Mouse (Mus musculus) intestine, embryonic 16.5 days (tissue): ENCODE data around the gene Mindy4. TPM values are rescaled to one million over a fixed set of nuclear protein-coding genes. Genes with fewer than 3 reads are reported as not detected.
A peak's percentile ranks its signal among the peaks of the same experiment; 100 is the strongest.

Experiments used
- ATAC-seq: fragments of 200-750 bp; cut with Nextera tagmentation; 2 replicates; pipeline ENCODE4 v1.8.0; 2017; ENCODE audit warnings: moderate TSS enrichment, moderate library complexity
- H3K27ac ChIP-seq: fragments of 300-500 bp; sonication (generic); 2 replicates; pipeline ENCODE4 v1.5.1; 2014; ENCODE audit warnings: mild to moderate bottlenecking, low read length
- H3K27me3 ChIP-seq: fragments of 300-500 bp; sonication (generic); replicated peaks from 2 replicates; pipeline ENCODE4 v1.6.1; 2014; ENCODE audit warnings: low read length, control low read depth, mixed read lengths; ENCODE audit not compliant: control insufficient read depth, insufficient read depth
- H3K36me3 ChIP-seq: fragments of 300-500 bp; sonication (generic); 2 replicates; pipeline ENCODE4 v1.6.1; 2014; ENCODE audit warnings: low read length, control low read depth; ENCODE audit not compliant: control insufficient read depth, insufficient read depth
- H3K4me1 ChIP-seq: fragments of 300-500 bp; sonication (generic); 2 replicates; pipeline ENCODE4 v1.6.1; 2014; ENCODE audit warnings: low read length, control low read depth, mixed read lengths; ENCODE audit not compliant: control insufficient read depth, insufficient read depth
- H3K4me2 ChIP-seq: fragments of 300-500 bp; sonication (generic); 2 replicates; pipeline ENCODE4 v1.6.1; 2014; ENCODE audit warnings: low read depth, low read length, control low read depth
- H3K4me3 ChIP-seq: fragments of 300-500 bp; sonication (generic); 2 replicates; pipeline ENCODE4 v1.5.1; 2014; ENCODE audit warnings: mild to moderate bottlenecking, low read length
- H3K9ac ChIP-seq: fragments of 300-500 bp; sonication (generic); 2 replicates; pipeline ENCODE4 v1.6.1; 2014; ENCODE audit warnings: low read depth, low read length
- H3K9me3 ChIP-seq: fragments of 300-500 bp; sonication (generic); 2 replicates; pipeline ENCODE4 v1.6.1; 2016; ENCODE audit warnings: low read length, control low read depth; ENCODE audit not compliant: control insufficient read depth
- WGBS: fragments of 180-500 bp; shearing (Covaris S2); extraction: QIAGEN DNeasy Blood & Tissue Kit; methylation state at CpG from one replicate; pipeline ENCODE4 v1.1.7; 2014; 5-methylcytosine and 5-hydroxymethylcytosine counted together
- polyA plus RNA-seq: library from polyadenylated mRNA; unstranded; fragments of >200 nt; fragmentation: Nextera tagmentation; extraction: Ambion mirVana; gene quantifications from 2 replicates; pipeline ENCODE4 v1.2.1, GENCODE M21; 2015

Gene Mindy4
- polyA plus RNA-seq, 1 experiment from 2014 or later, result 5.8 TPM

- Histone ChIP-seq H3K9ac (no peak overlapping the region), H3K36me3 (no peaks in the 10 kb centered on the region), H3K4me2 (no peak overlapping the region), H3K4me1 (peaks cover 9% of the 10 kb centered on the region; the same call in 1 of the 2 replicates), H3K27me3 (no peaks in the 10 kb centered on the region), H3K9me3 (0 out of 2 replicates have a peak, but pooled peaks cover 4% of the 10 kb centered on the region), H3K4me3 (no peak overlapping the region), H3K27ac (no peak overlapping the region)
- 59% methylated on average over 4 of the region's 4 CpGs for WGBS
- peak; percentile 22; the same call in 1 of the 2 replicates for ATAC-seq
These were observed 75.3 kb downstream of the Mindy4 start for GRCm38 (mm10) chr6:55278520-55278919.

DNA sequence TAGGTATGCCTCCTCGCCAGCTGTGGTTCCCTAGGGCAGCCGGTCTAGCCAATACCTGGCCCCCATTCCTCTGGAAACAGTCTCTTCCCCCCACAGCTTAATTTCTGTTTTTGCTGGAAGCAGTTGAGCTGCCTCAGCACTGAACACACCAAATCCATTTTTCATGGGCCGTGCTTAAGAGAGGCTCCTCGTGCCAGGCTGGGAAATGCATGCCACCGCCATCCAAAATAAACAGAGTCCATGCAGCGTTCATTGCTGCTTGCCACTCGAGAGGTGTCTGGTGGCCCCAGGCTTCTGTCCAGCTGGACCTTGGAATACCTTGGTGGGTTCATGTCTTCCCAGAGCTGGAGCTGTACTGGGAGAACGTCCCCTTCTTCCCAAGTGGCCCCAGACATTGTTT is 77.8 kb downstream of the Mindy4 start:
- Histone ChIP-seq H3K4me3 (no peak overlapping the region), H3K9me3 (0 out of 2 replicates have a peak, but pooled peaks cover 8% of the 10 kb centered on the region), H3K36me3 (no peaks in the 10 kb centered on the region), H3K4me1 (peaks cover 9% of the 10 kb centered on the region; the same call in 1 of the 2 replicates), H3K27me3 (no peaks in the 10 kb centered on the region), H3K27ac (no peak overlapping the region), H3K4me2 (no peak overlapping the region), H3K9ac (no peak overlapping the region)
- whole genome bisulfite sequencing, result 85% methylated on average over 8 of the region's 8 CpGs
- no peak for ATAC-seq

DNA sequence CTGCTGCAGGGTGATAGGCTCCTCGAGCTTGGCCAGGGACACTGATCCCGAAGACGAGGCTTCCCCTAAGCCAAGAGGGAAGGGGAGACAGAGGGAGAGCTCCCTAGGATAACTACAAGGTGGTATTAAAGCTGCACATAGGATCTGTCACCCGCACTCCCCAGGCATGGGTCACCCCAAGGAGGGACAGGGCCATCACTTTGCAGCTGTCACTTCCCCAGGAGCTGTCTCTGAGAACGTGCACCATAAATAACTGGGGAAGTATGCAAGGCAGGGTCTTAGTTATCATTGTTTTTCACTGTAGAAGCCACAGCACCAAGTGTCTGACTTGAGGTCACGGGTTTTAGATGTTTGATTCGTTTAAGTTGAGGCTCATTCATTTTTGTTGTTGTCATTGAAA is 78.5 kb downstream of the Mindy4 start:
- Histone ChIP-seq H3K4me3 (no peak overlapping the region), H3K27ac (no peak overlapping the region), H3K36me3 (no peaks in the 10 kb centered on the region), H3K9ac (no peak overlapping the region), H3K4me1 (peaks cover 9% of the 10 kb centered on the region; the same call in 1 of the 2 replicates), H3K4me2 (no peak overlapping the region), H3K9me3 (0 out of 2 replicates have a peak, but pooled peaks cover 8% of the 10 kb centered on the region), H3K27me3 (no peaks in the 10 kb centered on the region)
- ATAC-seq, result no peak
- 81% methylated on average over 7 of the region's 7 CpGs for WGBS

DNA sequence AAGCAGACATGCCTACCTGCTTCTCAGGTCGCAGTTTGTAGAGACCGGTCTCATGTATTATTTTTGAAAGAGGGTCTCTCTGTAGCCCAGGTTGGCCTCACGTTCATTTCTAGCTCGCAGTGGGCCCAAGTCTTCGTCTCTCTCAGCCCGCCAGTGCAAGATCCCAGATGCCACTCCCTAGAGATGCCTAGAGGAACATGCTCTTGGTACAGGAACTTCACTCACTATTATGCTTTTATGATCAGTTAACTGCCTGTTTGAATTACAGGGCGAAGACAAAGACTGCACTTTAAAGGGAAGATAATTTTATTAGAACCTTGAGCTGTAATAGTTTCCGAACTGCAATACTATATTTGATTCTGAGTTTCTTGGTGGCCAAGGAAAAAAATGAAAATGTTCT is 79.2 kb downstream of the Mindy4 start:
- Histone ChIP-seq H3K9me3 (0 out of 2 replicates have a peak, but pooled peaks cover 8% of the 10 kb centered on the region), H3K27me3 (no peaks in the 10 kb centered on the region), H3K27ac (no peak overlapping the region), H3K36me3 (no peaks in the 10 kb centered on the region), H3K4me3 (no peak overlapping the region), H3K9ac (no peak overlapping the region), H3K4me1 (peaks cover 8% of the 10 kb centered on the region; the same call in 1 of the 2 replicates), H3K4me2 (no peak overlapping the region)
- ATAC-seq, result peak; percentile 73
- 78% methylated on average over 8 of the region's 8 CpGs for WGBS

GRCm38 (mm10) chr6:55285218-55285617 is 82.0 kb downstream of the Mindy4 start:
- Histone ChIP-seq H3K27ac (no peak overlapping the region), H3K27me3 (no peaks in the 10 kb centered on the region), H3K4me2 (no peak overlapping the region), H3K9me3 (0 out of 2 replicates have a peak, but pooled peaks cover 8% of the 10 kb centered on the region), H3K4me3 (no peak overlapping the region), H3K4me1 (no peaks in the 10 kb centered on the region; the same call in 1 of the 2 replicates), H3K9ac (no peak overlapping the region), H3K36me3 (no peaks in the 10 kb centered on the region)
- no peak for ATAC-seq
- 65% methylated on average over 5 of the region's 5 CpGs for WGBS

DNA sequence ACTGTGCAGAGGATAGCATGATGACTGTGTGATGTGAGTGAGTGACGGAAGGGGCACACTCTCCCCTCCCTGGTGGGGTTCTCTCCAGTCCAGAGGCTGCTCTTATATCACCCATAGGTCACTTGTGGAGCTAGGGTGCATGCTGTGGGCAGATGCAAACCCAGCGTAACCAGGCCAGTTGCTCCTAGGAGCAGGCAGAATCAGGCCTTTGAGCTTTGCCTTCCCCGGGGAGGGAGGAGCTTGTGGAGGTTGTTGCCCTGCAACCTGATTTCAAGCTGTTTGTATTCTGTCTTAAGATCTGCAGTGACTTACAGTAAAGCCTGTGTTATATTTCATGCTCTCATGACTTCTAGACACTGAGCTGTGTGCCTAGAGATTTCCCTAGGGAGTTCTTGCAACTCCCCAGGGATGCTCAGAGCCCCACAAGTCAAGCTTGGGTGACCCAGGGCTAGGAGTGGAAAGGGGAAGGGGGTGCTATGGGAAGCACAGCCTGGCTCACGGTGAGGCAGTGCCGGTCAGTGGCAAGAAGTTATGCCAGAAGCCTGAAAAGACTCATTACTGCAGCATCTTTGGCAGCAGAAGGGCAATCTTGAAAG is 84.9 kb downstream of the Mindy4 start:
- H3K9ac ChIP-seq, result no peak overlapping the region
- no peak overlapping the region for H3K27ac ChIP-seq
- no peaks in the 10 kb centered on the region for H3K36me3 ChIP-seq
- ATAC-seq, result peak; percentile 56
- 0 out of 2 replicates have a peak, but pooled peaks cover 8% of the 10 kb centered on the region for H3K9me3 ChIP-seq
- 75% methylated on average over 5 of the region's 5 CpGs for WGBS
- H3K4me3 ChIP-seq, result no peak overlapping the region
- no peaks in the 10 kb centered on the region for H3K27me3 ChIP-seq
- no peak overlapping the region for H3K4me2 ChIP-seq
- no peaks in the 10 kb centered on the region for H3K4me1 ChIP-seq

DNA sequence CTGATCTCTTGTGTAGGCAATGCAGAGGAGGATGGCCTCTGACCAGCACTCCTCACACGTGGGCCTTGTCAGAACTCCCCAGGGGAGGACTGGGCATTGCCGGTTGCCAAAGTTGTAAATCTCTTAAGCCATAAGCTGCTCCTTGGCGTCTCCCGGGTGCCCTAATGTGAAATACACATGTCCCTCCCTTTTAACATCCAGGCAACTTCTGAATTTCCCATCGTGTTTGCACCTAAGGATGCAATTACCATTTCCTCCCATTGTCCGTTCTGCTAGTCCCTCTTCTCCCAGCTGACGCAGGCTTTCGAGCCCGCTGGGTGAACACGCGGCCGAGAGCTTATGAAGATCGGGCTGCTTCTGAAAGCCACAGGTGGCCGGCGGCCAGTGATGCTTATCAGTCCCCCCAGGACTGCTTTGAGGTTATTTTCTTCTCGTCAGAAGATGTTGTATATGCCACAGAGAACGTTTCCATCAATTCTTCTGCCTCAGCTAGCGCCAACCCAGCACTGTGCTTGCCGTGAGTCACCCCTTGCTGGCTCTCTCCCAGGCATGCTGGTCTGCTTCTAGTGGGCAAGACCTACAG is 91.5 kb downstream of the Mindy4 start:
- 0 out of 2 replicates have a peak, but pooled peaks have one; percentile 14 for ATAC-seq
- no peak overlapping the region for H3K27ac ChIP-seq
- WGBS, result 60% methylated on average over 19 of the region's 19 CpGs
- no peak overlapping the region for H3K4me3 ChIP-seq
- no peaks in the 10 kb centered on the region for H3K4me1 ChIP-seq
- H3K36me3 ChIP-seq, result no peaks in the 10 kb centered on the region
- H3K9me3 ChIP-seq, result no peaks in the 10 kb centered on the region
- H3K4me2 ChIP-seq, result no peak overlapping the region
- no peak overlapping the region for H3K9ac ChIP-seq
- no peaks in the 10 kb centered on the region for H3K27me3 ChIP-seq

DNA sequence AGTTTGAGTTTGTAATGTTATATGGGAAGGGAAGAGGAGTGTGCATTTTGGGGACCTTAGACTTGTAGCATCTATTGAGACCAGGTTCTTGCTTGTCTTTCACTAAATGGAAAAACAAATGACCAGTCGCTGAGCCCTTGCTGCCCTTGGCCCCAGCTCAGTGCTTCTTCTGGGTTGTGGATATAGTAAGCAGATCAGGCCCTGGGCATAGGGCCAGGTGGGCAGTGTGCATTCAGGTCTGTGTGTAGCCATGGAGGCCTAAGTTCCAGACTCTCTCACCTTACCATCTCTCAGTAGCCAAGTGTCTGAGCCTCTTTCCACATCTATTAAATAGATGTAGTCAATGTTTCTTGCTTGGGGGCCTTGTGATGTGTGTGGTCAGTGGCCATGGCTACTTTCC is 92.1 kb downstream of the Mindy4 start:
- no peak overlapping the region for H3K4me2 ChIP-seq
- WGBS, result 86% methylated on average over 1 of the region's 1 CpGs
- H3K9ac ChIP-seq, result no peak overlapping the region
- no peaks in the 10 kb centered on the region for H3K9me3 ChIP-seq
- no peak overlapping the region for H3K27ac ChIP-seq
- H3K4me3 ChIP-seq, result no peak overlapping the region
- H3K27me3 ChIP-seq, result no peaks in the 10 kb centered on the region
- no peaks in the 10 kb centered on the region for H3K36me3 ChIP-seq
- H3K4me1 ChIP-seq, result no peaks in the 10 kb centered on the region
- no peak for ATAC-seq

DNA sequence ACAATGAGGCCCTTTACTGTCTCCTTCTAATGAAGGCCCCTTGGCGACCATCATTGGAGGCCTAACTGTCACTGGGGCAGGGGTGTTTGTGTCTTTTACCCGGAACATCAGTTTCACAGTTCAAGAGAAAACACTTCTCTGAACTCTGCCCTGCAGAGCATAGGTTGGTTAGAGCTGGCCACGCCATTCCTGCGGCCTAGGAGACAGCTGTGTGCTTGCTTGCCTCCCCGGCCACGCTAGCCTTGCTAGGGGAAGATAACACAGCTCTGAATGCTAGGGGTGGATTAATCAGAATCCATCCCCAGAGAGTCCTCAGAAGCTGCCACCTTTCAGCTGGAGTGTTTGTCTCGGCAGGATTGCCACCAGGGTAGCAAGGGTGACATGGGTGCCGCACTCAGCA is 96.3 kb downstream of the Mindy4 start:
- Histone ChIP-seq H3K9me3 (no peaks in the 10 kb centered on the region), H3K4me2 (no peak overlapping the region), H3K4me3 (no peak overlapping the region), H3K27me3 (no peaks in the 10 kb centered on the region), H3K9ac (no peak overlapping the region), H3K4me1 (no peaks in the 10 kb centered on the region), H3K27ac (no peak overlapping the region), H3K36me3 (no peaks in the 10 kb centered on the region)
- ATAC-seq, result peak; percentile 83
- WGBS, result 64% methylated on average over 8 of the region's 8 CpGs
